Mouse (Mus musculus) heart, postnatal 25 days (tissue): ENCODE measurements around the gene Cntnap5b. TPM values are rescaled to one million over a fixed set of nuclear protein-coding genes. Genes with fewer than 3 reads are reported as not detected.
"Not testable (repeated sequence)": the region's sequence is repeated elsewhere in the genome, so short reads cannot be mapped to it uniquely, and the experiment has no call there.

Experiments
- DNase-seq: peaks from one replicate; pipeline ENCODE4 v3.0.0; 2022; ENCODE audit warnings: low spot score
- intact Hi-C: fragments of 180-260 bp; cut with DNase I; formaldehyde crosslinking; loops from one replicate; pipeline ENCODE4 v1.15.1; 2025
- total RNA-seq, 2 experiments: library from RNA; stranded (reverse); gene quantifications; 2 replicates each; pipeline ENCODE4 v1.2.3; 2021

Gene Cntnap5b
- under 1 TPM; 0.11 to 0.21 TPM for total RNA-seq

DNA sequence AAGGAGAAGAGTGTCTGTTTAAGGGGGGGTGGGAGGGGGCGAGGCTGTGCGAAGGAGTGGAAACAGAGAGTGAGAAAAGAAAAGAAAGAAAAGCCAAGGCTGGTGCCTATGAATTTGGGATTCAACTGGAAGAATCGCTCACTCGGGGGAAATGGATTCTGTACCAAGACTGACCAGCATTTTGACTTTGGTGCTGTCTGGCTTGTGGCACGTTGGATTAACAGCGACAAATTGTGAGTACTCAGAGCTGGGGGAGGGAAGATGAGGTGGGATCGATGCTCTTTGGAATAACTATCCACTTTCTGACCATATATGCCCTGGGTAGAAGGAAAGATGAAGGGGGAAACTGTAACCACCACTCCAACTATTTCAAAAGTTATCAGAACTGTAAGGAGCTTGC lies at the start of gene Cntnap5b:
Gene Cntnap5b (plus strand): TSS at position 152 of the 400 bp plus-strand sequence.
- intact Hi-C loops: no loop called here
- no peak for DNase-seq

DNA sequence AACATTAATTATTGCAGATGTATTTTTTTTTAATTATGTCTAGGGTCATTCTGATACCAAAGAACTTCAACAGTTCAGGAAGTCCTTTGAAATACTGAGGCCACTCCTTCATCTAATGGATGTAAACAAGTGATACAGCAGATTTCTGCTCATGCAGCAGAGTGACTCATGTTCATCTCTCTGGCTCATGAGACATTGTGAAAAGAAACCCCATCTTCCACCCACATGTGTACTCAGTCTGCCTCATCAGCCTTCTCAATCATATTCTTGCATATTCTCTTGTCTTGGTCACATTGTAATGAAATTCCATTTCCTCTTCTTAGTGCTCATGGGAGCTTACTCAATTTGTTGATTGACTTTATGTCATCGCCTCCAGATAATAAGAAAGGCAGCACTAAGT lies 12.6 kb upstream of the Cntnap5b start:
- intact Hi-C loops: no loop called here
- DNase-seq: no peak

DNA sequence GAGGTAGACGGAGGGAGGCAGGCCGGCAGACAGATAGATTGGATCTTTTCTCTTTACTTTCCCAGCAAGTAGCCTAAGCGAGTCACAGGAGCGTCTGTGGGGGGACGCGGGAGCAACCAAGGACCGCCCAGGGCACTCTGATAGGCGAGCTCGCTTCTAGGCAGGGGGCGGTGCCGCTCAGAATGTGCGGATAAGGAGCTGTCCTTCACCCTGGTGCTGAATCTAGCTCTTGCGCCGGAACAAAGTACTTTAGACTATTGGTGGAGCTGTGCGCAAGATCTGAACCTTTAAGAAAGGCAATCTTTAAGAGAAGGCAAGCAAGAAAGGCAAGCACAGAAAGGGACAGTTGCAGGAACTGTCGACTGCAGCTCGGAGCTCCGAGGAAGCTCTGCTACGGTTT lies 382 bp upstream of the Cntnap5b start:
- DNase-seq: no peak
- intact Hi-C loops: no loop called here

DNA sequence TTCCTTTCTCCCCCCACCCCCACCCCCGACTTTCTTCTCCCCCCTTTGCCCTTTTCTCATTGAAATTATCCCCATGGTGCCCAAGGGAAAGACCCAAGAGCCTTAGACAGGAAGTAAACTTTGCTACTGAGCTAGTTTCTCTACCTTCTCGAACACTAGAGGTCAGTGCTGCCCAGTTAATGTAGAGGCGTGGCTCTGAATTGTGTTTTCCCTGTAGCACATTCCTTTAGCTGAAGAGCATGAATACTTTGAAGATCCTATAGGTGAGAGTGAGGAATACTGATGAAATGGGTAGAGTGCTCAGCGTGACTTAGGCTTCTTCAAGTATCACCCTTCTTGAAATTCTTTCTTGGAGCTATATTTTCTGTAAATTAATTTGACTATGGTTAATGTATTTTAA lies 1.6 kb downstream of the Cntnap5b start:
- DNase-seq: no peak
- intact Hi-C loops: no loop called here

DNA sequence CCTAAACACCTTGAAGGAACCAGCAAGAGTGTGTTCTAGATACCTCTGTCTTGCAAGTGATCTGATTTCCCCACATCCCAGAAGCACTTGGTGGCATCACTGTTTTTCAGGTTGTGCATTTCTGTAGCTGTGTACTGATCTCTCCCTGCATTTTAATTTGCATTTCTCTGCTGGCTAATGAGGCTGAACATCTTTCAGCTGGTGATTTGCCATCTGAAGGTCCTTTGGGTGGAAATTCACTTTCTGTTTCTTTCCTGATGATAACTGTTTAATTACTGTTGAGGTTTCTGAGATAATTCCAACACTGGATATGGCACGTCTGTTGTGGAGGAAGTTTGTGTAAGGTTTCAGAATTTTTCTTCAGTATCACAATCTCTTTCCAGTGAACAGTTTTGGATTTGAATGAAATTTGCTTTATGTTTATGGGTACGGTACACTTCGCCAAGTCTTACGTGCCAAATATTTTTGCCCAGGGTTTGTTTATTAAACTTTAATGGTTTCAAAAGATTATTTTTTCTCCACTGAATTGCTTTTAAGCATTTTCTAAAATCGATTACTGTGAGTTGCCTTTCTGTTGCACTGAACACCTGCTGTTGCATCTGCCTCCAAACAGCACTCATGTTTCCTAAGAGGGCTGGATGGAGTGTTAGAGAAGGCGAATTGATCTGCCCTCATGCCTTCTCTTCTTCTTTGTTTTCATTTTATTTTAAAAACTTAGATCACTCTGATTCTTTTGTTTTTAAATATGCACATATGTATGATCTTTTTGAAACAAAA lies 41.0 kb downstream of the Cntnap5b start:
- intact Hi-C loops: no loop called here
- no peak for DNase-seq

DNA sequence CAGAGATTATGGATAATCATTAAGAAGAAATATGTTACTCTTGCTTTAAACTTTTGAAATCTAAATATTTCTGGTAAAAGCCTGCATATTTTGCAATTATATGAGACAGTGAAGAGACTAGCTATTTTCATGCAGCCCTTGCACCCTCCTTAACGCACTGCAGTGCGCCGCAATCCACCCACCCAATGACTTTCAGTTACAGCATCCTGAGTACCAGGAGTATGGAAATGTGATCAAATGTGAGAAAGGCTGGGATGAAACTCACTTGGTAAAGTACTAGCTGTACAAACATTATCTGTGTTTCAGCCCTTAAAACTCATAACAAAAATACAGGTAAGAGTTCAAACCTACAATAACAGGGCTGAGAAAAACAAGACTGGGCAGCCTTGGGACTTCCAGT lies 99.8 kb downstream of the Cntnap5b start:
- no peak for DNase-seq
- intact Hi-C loops: no loop called here

DNA sequence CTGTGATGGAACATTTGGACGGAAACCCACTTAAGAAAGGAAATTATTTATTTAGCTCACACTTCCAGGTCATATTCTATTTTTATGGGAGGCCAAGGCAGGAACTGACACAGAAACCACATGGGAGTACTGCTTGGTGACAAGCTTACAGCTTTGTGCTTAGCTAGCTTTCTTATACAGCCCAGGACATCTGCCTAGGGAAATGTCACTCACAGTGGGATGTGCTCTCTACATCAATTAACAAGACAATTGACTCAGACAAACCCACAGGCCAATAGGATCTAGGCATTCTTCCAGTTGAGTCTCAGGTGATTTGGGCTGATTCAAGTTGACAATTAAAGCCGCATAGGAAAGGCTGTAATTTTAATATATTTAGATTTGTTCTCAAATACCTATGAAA lies 135.2 kb downstream of the Cntnap5b start:
- DNase-seq: no peak
- intact Hi-C loops: no loop called here

DNA sequence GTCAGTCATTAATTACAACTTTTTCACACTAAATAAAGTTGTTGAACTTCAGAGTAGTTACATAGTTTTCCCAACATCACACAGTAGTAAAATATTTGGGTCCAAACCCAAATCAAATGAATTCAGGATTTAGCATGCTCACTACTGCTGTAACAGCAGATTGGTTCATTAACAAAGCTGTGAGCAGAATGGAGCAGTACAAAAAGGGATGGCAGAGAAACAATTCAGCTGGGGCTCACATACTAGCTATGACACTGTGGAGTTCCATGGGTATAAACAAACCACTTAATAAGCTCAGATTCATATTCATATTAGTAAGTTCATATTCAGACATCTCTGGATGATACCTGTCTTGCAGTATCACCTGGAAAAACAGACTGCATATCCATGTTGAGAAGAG lies 170.9 kb downstream of the Cntnap5b start:
- intact Hi-C loops: no loop called here
- DNase-seq: no peak

DNA sequence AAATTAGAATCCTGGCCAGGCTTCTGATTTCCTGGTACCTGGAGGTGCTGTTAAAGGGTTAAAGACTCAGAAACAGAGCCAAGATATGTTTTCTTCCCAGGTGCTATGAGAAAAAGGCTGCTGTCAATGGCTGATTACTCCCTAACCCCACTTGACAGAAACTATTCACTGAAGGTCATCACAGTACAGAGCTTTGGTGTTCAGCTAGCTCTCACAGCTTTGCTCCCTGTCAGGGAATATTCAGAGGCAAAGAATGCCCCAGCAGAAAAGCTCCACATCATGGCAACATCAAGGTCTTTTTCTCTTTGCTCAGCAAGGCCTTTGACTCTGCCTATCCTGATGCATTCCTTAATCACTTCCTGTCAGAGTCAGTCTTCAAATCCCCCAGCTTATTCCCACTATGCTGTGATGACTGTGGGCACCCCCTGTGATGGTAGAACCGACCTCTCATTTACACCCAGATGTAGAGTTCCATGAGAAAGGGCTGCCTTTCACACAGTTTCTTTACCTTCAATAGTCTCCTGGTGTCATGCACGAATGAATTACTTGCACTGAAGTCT lies 186.9 kb downstream of the Cntnap5b start:
- no peak for DNase-seq
- intact Hi-C loops: no loop called here

DNA sequence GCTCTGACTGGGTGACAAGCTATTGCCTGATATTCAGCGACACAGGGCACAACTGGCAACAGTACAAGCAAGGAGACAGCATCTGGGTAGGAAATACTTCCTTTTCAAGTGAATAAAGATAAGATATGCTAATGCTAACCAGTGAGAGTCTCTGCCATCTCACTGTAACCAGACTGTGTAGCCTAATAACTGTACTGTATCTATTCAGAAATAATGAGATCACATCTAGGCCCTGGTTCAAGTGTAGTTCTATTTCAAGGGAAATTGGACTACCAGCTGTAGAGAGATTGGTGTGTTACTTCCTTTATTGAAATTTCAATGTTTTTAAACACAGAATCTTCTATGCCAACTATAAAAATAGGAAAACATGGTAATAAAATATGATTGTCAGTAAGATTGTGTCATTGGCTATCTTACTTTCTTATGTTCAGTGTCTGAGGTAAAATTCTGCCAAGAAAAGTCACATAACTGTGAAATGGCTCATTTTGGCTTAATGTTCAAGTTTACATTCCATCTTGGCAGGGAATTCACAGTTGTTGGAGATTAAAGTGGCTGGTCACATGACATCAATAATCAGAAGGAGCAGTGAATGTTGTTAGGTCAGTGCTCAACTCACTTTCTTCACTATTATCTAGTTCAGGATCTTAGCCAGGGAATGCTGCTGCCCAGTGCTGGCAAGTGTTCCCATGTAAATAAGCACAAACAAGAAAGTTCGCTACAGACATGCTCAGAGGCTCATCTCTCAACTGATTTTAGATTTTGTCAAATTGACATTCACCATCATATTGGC lies 194.9 kb downstream of the Cntnap5b start:
- DNase-seq: no peak
- intact Hi-C loops: no loop called here

DNA sequence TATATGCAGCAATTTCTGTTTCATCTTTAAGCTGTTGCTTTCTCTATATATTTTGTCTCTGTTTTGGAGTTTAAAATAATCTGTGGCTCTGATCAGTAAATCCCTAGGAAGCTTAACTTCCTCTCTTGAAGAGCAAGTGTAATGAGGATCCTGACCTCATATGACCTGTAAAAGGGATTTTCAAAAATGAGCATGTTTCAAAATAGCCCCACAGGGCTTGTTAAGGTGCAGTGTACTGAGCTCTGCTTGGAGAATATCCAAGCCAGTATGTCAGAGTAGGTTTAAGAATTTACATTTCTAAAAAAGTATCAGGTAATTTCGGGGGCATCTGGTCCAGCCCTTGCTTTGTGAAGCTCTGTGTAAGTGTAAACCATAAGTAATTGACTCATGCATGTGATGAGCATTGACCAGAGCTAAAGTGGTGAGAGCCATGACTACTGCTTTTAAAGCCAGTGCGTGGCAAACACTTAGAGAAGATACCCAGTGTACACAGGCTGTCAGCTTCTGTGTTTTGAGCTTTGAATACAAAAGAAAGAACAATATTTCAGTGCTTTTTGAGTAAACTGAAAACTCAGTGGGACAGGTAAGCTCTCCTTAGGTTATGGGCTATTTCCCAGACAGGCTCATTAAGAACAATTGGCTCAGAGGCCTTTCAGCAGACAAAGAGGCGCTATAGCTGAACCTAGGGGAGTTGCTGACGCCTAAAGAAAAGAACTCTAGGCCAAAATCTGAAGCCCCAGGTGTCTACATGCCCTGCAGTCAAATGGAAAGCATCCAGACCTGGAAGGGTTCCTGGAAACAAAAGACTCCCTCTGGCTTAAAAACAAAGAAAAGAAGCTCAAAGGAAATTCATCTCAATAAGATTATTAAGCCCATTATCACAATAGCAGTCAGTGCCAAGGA lies 197.9 kb downstream of the Cntnap5b start:
- no peak for DNase-seq
- intact Hi-C loops: no loop called here

DNA sequence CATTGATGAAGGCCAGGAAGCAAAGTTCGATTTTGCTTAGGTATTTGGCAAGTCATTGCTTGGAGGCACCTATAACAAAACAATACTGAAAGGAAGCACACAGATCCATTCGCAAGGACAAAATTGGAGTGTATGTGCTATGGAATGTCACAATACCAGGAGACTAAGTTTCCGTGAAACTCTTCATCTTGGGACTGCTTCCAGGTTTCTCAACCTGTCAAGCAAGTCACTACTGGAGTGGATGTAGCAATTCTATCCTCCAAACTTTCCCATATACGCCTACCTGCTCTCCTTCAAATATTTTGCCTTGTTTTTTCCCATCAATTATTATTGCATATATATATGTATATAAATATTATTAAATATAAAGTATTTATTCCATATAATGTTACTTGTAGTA lies 228.7 kb downstream of the Cntnap5b start:
- intact Hi-C loops, DNase-seq: not testable (repeated sequence)

DNA sequence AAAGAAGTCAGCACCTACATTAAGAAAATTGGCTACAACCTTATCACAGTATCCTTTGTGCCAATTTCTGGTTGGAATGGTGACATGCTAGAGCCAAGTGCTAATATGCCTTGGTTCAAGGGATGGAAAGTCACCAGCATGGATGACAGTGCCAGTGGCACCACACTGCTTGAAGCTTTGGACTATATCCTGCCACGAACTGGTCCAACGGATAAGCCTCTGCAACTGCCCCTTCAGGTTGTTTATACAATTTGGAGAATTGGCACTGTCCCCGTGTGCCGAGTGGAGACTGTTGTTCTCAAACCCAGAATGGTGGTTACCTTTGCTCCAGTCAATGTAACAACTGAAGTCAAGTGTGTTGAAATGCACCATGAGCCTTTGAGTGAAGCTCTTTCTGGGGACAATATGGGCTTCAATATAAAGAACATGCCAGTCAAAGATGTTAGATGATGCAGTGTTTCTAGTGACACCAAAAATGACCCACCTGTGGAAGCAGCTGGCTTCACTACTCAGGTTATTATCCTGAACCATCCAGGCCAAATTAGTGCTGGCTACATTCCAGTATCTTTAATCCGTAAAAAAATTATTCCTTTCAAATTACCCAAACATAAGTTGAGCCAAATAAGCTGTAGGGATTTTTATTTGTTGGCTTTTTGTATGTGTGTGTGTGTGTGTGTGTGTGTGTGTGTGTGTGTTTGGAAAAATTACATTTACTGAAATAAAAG lies 233.6 kb downstream of the Cntnap5b start:
- DNase-seq: no peak
- intact Hi-C loops: no loop called here

DNA sequence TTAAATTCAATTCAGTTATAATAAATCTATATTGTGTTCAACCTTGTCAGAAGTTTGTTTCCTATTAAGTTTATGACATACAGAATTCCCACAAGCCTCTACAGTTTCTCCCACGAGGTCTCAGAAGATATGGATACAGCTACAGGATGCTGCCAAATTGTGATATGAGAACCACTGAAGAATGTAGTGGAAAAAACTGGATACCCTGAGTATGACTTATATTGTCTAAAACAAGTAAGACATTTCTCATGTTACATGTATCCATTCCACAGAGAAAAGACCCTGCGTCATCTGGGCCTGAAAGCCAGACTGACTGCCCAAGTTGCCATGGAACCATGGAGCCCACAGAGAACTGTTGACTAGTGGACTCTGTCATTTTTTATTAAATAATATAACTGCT lies 269.2 kb downstream of the Cntnap5b start:
- intact Hi-C loops: no loop called here
- no peak for DNase-seq

DNA sequence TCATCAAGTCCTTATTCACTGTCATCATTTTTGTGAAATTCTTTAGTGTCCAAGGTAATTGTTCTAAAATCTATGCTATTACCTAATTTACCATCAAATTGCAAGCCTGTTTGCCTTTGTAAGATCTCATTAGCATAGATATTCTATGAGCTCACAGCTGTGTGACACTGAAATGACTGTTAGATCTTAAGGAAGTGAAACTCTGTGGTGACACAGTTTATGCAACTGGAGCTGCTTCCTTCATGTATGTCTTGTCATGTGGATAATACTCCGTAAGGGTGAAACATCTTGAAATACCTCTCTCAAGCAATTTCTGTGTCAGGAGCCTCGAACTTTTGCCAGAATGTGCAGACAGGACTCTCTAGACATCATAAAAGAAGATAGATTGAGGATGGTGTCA lies 307.2 kb downstream of the Cntnap5b start:
- no peak for DNase-seq
- intact Hi-C loops: no loop called here

DNA sequence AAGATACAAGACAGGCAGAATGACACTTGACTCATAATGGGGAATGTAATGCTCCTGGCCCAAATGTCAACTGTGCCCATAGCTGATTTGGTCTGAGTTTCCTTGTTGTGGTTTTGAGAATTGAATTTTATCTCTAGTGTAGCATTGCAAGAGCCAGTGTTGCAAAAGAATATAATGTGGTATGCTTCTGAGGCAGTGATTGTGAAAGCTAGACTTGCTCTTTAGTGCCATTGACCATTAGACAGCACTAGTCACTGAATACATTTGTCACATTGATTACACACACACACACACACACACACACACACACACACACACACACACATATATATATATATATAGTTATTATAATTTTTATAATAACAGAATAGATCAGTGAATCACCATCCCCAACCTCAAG lies 328.0 kb downstream of the Cntnap5b start:
- intact Hi-C loops: no loop called here

DNA sequence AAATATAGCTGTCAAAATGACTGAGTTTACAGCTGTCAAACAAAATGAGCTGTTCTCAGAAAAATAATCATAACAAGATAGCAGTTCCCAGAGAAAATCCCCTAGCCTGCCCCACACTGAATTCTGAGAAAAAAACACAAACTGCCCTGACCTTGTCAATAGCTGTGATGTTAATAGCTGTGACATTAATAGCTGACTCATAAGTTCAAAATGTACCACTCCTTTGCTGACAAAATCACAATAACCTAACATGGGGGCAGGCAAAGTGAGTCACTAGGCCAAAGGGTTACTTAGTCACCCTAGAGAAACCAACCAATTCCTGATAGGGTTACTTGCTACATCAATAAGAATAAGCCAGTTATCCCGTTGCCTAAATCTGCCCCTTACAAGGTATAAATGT lies 328.5 kb downstream of the Cntnap5b start:
- no peak for DNase-seq
- intact Hi-C loops: no loop called here

More for the DNA sequence above, 328.0 kb downstream of the Cntnap5b start:
- no peak for DNase-seq

DNA sequence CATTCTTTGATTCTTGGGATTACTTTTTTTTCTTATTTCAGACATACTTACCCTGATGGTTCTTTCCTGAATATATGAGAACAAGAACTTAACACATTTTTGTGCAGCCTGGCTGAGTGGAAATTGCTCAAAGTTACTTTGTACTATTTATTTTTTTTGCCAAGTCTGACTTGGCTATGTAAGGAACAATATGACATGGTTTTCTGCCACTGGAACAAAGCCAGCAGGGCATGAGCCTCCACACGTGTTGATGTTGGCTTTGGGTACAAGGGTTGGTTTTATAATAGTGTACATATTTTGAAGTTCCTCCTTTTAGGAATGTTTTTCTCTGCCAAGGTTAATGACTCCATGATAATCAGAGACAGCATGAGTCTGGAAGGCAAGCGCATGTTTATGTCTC lies 331.8 kb downstream of the Cntnap5b start:
- DNase-seq: no peak
- intact Hi-C loops: no loop called here

DNA sequence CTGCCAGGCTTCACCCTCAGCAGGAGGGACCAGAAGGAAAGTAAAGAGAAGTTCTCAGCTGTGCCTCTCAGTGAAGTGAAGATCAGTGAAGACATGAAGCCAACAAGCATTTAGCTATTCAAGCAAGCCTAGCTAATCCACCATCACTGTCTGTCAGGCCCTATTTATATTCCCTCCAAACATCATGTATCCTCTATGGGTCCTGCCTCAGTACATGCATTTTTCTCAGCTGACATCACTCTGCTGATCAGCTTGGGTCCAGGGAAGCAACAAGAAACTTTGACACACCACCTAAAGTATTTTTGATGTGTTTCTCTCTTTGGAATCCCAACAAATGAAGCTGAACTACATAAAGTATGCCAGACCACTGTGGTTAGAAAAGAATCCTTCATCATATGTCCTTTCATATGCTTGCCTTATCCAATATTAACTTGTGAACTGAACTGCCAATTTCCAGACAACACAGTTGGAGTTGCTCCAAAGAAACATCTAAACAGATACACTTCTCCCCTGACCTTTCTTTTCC lies 349.9 kb downstream of the Cntnap5b start:
- no peak for DNase-seq
- intact Hi-C loops: no loop called here
